Mouse (Mus musculus) thymus, postnatal 4 days (tissue): ENCODE results near the gene Nckap5.

Source experiments
- DNase-seq: peaks from one replicate; pipeline ENCODE4 v3.0.0; 2021

Gene Nckap5

GRCm38 (mm10) chr1:126764201-126764600 is 66.4 kb downstream of the Nckap5 start:
- no peak for DNase-seq

GRCm38 (mm10) chr1:126763192-126763591 is 67.4 kb downstream of the Nckap5 start:
- DNase-seq, result no peak

GRCm38 (mm10) chr1:126760386-126760785 is 70.2 kb downstream of the Nckap5 start:
- no peak for DNase-seq

GRCm38 (mm10) chr1:126755682-126756081 is 74.9 kb downstream of the Nckap5 start:
- no peak for DNase-seq

- DNase-seq, result no peak
Measured at GRCm38 (mm10) chr1:126753611-126754010, 77.0 kb downstream of the Nckap5 start.

GRCm38 (mm10) chr1:126752247-126753037 is 78.2 kb downstream of the Nckap5 start:
- DNase-seq, result no peak

GRCm38 (mm10) chr1:126751137-126751536 is 79.5 kb downstream of the Nckap5 start:
- DNase-seq, result no peak

- no peak for DNase-seq
Measured at GRCm38 (mm10) chr1:126750156-126750555, 80.4 kb downstream of the Nckap5 start.

- DNase-seq, result no peak
Measured at GRCm38 (mm10) chr1:126747914-126748313, 82.7 kb downstream of the Nckap5 start.

GRCm38 (mm10) chr1:126745482-126746136 is 85.0 kb downstream of the Nckap5 start:
- no peak for DNase-seq

- DNase-seq, result no peak
Measured at GRCm38 (mm10) chr1:126744631-126745305, 85.8 kb downstream of the Nckap5 start.

- peak; percentile 12 for DNase-seq
Measured at GRCm38 (mm10) chr1:126738291-126738640, 92.3 kb downstream of the Nckap5 start.

GRCm38 (mm10) chr1:126737554-126738290 is 92.9 kb downstream of the Nckap5 start:
- no peak for DNase-seq

GRCm38 (mm10) chr1:126731691-126732090 is 98.9 kb downstream of the Nckap5 start:
- no peak for DNase-seq

GRCm38 (mm10) chr1:126726400-126727055 is 104.1 kb downstream of the Nckap5 start:
- no peak for DNase-seq

- no peak for DNase-seq
Measured at GRCm38 (mm10) chr1:126725628-126726367, 104.8 kb downstream of the Nckap5 start.

GRCm38 (mm10) chr1:126721917-126722316 is 108.7 kb downstream of the Nckap5 start:
- no peak for DNase-seq

- DNase-seq, result no peak
Measured at GRCm38 (mm10) chr1:126719733-126720348, 110.8 kb downstream of the Nckap5 start.

GRCm38 (mm10) chr1:126706611-126707010 is 124.0 kb downstream of the Nckap5 start:
- no peak for DNase-seq

GRCm38 (mm10) chr1:126700978-126701320 is 129.7 kb downstream of the Nckap5 start:
- no peak for DNase-seq
